Mouse (Mus musculus): ENCODE measurements around the gene Rara. TPM values are rescaled to one million over a fixed set of nuclear protein-coding genes. Genes with fewer than 3 reads are reported as not detected.

Rara gene
- total and polyA plus RNA-seq, 3 experiments = 4.5 to 13.7 (median 12.1) TPM

DNA sequence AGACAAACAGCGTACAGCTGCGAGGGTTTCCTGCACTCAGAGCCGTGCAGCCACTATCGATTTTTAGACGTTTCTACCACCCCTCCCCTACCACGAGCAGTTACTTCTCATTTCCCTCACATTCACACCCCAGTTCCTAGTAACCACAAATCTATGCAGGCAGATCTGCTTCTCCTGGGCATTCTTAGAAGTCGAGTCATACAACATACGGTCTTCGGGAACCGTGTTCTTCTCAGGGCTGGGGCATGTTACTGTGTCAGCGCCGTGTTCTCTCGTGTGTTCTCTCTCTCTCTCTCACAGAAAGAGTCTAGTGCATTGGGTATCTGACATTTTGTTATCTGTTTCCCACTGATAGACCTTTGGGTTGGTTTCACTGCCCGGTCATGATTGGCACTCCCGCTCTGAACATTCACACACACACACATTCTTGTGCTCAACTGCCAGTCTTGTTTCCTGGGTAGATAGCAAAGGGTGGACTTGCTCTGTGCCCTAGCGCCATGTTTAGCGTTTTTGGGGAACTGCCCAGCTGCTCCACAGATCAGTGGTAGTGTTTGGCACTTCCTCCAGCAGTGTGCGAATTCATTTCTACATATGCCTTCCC lies 20.5 kb downstream of the Rara start:
- in situ Hi-C loops (cut with MboI; ENCODE audit: low pct_ligation_motif_present, low pct_unique_long_range_greater_than_20kb, low sequenced_read_pairs) = no loop called here
- no peak for DNase-seq (ENCODE audit: extremely low read depth)
- Histone ChIP-seq H3K4me2 (ENCODE audit: insufficient read depth, low read depth, poor library complexity, severe bottlenecking) (no peak overlapping the region), H3K4me3 (replicated peaks in 1 of 3; ENCODE audit: low read depth in 2 of 3, low read length in 2 of 3, poor library complexity in 1 of 3) (no peak overlapping the region), H3K9ac (ENCODE audit: insufficient read depth, low read depth) (no peak overlapping the region), H3K4me1 (ENCODE audit: control insufficient read depth in 1 of 2, insufficient read depth in 2 of 2) (peaks cover 38 to 88% of the 10 kb centered on the region in 2 experiments), H3K79me2 (replicated peaks; ENCODE audit: control insufficient read depth, extremely low read depth, insufficient read depth, poor library complexity, severe bottlenecking) (peaks cover 6% of the 10 kb centered on the region; the same call in 1 of the 2 replicates), H3K9me3 (replicated peaks; ENCODE audit: low read length) (no peaks in the 10 kb centered on the region), H3K27ac (ENCODE audit: insufficient read depth, low read depth) (no peak overlapping the region), H3K27me3 (replicated peaks) (no peaks in the 10 kb centered on the region), H3K36me3 (replicated peaks in 1 of 2; ENCODE audit: control insufficient read depth in 1 of 2, insufficient read depth in 1 of 2, low read length in 1 of 2) (peaks cover 5 to 33% of the 10 kb centered on the region in 2 experiments)
- TF ChIP-seq CHD2 (IDR thresholded peaks at IDR 0.05; ENCODE audit: low read length) (no peak), IRF4 (IDR thresholded peaks at IDR 0.05; ENCODE audit: low read depth, low read length) (no peak), ETS1 (conservative IDR thresholded peaks at IDR 0.05; ENCODE audit: low read depth, low read length) (no peak), KAT2A (IDR thresholded peaks at IDR 0.05; ENCODE audit: insufficient replicate concordance, low read length) (no peak), ZKSCAN1 (IDR thresholded peaks at IDR 0.05; ENCODE audit: borderline replicate concordance, low read depth, low read length) (no peak)
- dilution Hi-C loops (cut with MboI; ENCODE audit: extremely low pct_ligation_motif_present, extremely low pct_unique_long_range_greater_than_20kb, low sequenced_read_pairs) = no loop called here

DNA sequence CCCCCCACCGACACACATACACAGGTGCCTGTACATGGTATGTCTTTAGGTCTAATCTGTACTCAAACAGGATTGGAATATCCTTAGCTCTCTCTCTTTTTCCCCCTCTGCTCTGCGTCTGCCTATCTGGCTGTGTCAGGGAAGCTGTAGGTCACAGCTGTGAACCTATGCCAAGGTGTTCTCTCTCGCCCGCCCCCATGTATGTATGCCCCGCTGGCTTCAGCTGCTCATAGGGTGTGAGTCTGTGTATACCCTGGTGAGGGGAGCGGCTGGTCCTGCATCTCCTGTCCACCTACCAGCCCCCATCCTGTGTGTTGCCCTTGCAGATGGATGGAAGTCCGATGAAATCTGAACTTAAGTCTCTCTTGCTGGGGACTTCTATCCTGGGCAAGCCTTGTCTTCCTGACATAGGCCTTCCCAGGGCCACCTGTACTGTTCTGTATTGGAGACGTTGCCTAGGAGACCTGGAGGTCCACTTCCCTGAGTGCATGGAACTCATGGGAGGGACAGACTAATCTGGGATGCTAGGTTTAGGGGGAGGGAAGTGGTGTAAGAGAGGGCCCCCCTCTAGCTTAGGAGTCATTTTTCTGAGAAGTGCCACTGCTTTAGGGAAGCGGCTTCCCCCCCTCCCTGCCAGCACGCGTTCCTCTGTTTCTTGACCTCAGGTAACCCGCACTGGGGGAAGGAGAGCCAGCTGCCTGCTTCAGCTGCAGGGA lies 21.8 kb downstream of the Rara start:
- Histone ChIP-seq H3K79me2 (replicated peaks; ENCODE audit: control insufficient read depth, extremely low read depth, insufficient read depth, poor library complexity, severe bottlenecking) (peaks cover 4% of the 10 kb centered on the region; the same call in 1 of the 2 replicates), H3K4me3 (replicated peaks in 1 of 3; ENCODE audit: low read depth in 2 of 3, low read length in 2 of 3, poor library complexity in 1 of 3) (no peak overlapping the region), H3K9ac (ENCODE audit: insufficient read depth, low read depth) (no peak overlapping the region), H3K27ac (ENCODE audit: insufficient read depth, low read depth) (no peak overlapping the region), H3K9me3 (replicated peaks; ENCODE audit: low read length) (no peaks in the 10 kb centered on the region), H3K4me1 (ENCODE audit: control insufficient read depth in 1 of 2, insufficient read depth in 2 of 2) (peaks cover 36 to 89% of the 10 kb centered on the region in 2 experiments), H3K36me3 (replicated peaks in 1 of 2; ENCODE audit: control insufficient read depth in 1 of 2, insufficient read depth in 1 of 2, low read length in 1 of 2) (peaks cover 5 to 36% of the 10 kb centered on the region in 2 experiments), H3K4me2 (ENCODE audit: insufficient read depth, low read depth, poor library complexity, severe bottlenecking) (no peak overlapping the region), H3K27me3 (replicated peaks) (no peaks in the 10 kb centered on the region)
- DNase-seq (ENCODE audit: extremely low read depth) = no peak
- in situ Hi-C loops (cut with MboI; ENCODE audit: low pct_ligation_motif_present, low pct_unique_long_range_greater_than_20kb, low sequenced_read_pairs) (no loop called here), dilution Hi-C loops (cut with MboI; ENCODE audit: extremely low pct_ligation_motif_present, extremely low pct_unique_long_range_greater_than_20kb, low sequenced_read_pairs) (no loop called here)
- no peak for TF ChIP-seq USF1 (IDR thresholded peaks at IDR 0.05; ENCODE audit: low read depth, low read length)

- H3K4me3 ChIP-seq (replicated peaks in 1 of 3; ENCODE audit: low read depth in 2 of 3, low read length in 2 of 3, poor library complexity in 1 of 3) = no peak overlapping the region
- TF ChIP-seq ZNF384 (IDR thresholded peaks at IDR 0.05; ENCODE audit: low read depth, low read length) (no peak), JUN (IDR thresholded peaks at IDR 0.05; ENCODE audit: insufficient read depth, low read depth, low read length) (no peak), MXI1 (IDR thresholded peaks at IDR 0.05; ENCODE audit: low read depth, low read length) (no peak), E2F4 (IDR thresholded peaks at IDR 0.05; ENCODE audit: insufficient replicate concordance, low read depth, low read length) (no peak), POLR2AphosphoS2 (IDR thresholded peaks at IDR 0.05; ENCODE audit: low read depth, low read length) (no peak), MAZ (IDR thresholded peaks at IDR 0.05; ENCODE audit: low read depth, low read length) (no peak), BHLHE40 (IDR thresholded peaks at IDR 0.05; ENCODE audit: low read depth, low read length) (no peak), MAX (IDR thresholded peaks at IDR 0.05; ENCODE audit: low read length) (no peak), TBP (conservative IDR thresholded peaks at IDR 0.05; ENCODE audit: low read depth, low read length) (no peak), ZC3H11A (IDR thresholded peaks at IDR 0.05; ENCODE audit: low read depth, low read length) (no peak), ETS1 (conservative IDR thresholded peaks at IDR 0.05; ENCODE audit: low read depth, low read length) (no peak), CTCF (conservative IDR thresholded peaks at IDR 0.05 in 1 of 2, IDR thresholded peaks at IDR 0.05 in 1 of 2; ENCODE audit: low read depth in 2 of 2, low read length in 2 of 2) (no peak), HCFC1 (IDR thresholded peaks at IDR 0.05; ENCODE audit: low read depth, low read length) (no peak), EP300 (IDR thresholded peaks at IDR 0.05; ENCODE audit: low read length) (no peak), MAFK (IDR thresholded peaks at IDR 0.05; ENCODE audit: insufficient replicate concordance, low read length) (no peak), IRF4 (IDR thresholded peaks at IDR 0.05; ENCODE audit: low read depth, low read length) (no peak)
- H3K9me3 ChIP-seq (replicated peaks; ENCODE audit: low read length) = no peaks in the 10 kb centered on the region
- peaks cover 38 to 89% of the 10 kb centered on the region in 2 experiments for H3K4me1 ChIP-seq (ENCODE audit: control insufficient read depth in 1 of 2, insufficient read depth in 2 of 2)
- H3K79me2 ChIP-seq (replicated peaks; ENCODE audit: control insufficient read depth, extremely low read depth, insufficient read depth, poor library complexity, severe bottlenecking) = no peaks in the 10 kb centered on the region
- no peak for DNase-seq (ENCODE audit: extremely low read depth)
- H3K36me3 ChIP-seq (replicated peaks in 1 of 2; ENCODE audit: control insufficient read depth in 1 of 2, insufficient read depth in 1 of 2, low read length in 1 of 2) = peaks cover 5 to 36% of the 10 kb centered on the region in 2 experiments
- no peaks in the 10 kb centered on the region for H3K27me3 ChIP-seq (replicated peaks)
- in situ Hi-C loops (cut with MboI; ENCODE audit: low pct_ligation_motif_present, low pct_unique_long_range_greater_than_20kb, low sequenced_read_pairs) (no loop called here), dilution Hi-C loops (cut with MboI; ENCODE audit: extremely low pct_ligation_motif_present, extremely low pct_unique_long_range_greater_than_20kb, low sequenced_read_pairs) (no loop called here)
- no peak overlapping the region for H3K9ac ChIP-seq (ENCODE audit: insufficient read depth, low read depth)
- no peak overlapping the region for H3K4me2 ChIP-seq (ENCODE audit: insufficient read depth, low read depth, poor library complexity, severe bottlenecking)
- no peak overlapping the region for H3K27ac ChIP-seq (ENCODE audit: insufficient read depth, low read depth)
These were observed 22.4 kb downstream of the Rara start for GRCm38 (mm10) chr11:98949958-98950460.

Measured in CH12.LX (cell line).